Mouse (Mus musculus) erythroblast, embryonic 14.5 days (primary cell): Measurements from ENCODE around the gene Gm35315. TPM values are rescaled to one million over a fixed set of nuclear protein-coding genes. Genes with fewer than 3 reads are reported as not detected.

Experiments used
- H3K27me3 ChIP-seq: 2 replicates; pipeline ENCODE4 v1.6.1; 2012; ENCODE audit warnings: inconsistent platforms; ENCODE audit not compliant: control insufficient read depth
- H3K36me3 ChIP-seq: 2 replicates; pipeline ENCODE4 v1.6.1; 2012; ENCODE audit warnings: mild to moderate bottlenecking, inconsistent platforms; ENCODE audit not compliant: control insufficient read depth
- H3K4me1 ChIP-seq: 2 replicates; pipeline ENCODE4 v1.6.1; 2012; ENCODE audit warnings: inconsistent platforms; ENCODE audit not compliant: control insufficient read depth
- H3K4me3 ChIP-seq: replicated peaks from 2 replicates; pipeline ENCODE3; 2012; ENCODE audit warnings: moderate library complexity, mild to moderate bottlenecking, inconsistent platforms
- H3K9me3 ChIP-seq: 2 replicates; pipeline ENCODE4 v1.6.1; 2012; ENCODE audit warnings: low read length, inconsistent platforms, mixed read lengths; ENCODE audit not compliant: control insufficient read depth
- GATA1 ChIP-seq: IDR thresholded peaks from 2 replicates; pipeline ENCODE4 v1.6.1; 2012; ENCODE audit warnings: low read length, inconsistent platforms, mixed read lengths
- TAL1 ChIP-seq: IDR thresholded peaks from 3 replicates; pipeline ENCODE4 v1.6.1; 2012; ENCODE audit warnings: low read length, inconsistent platforms, mixed read lengths
- polyA plus RNA-seq: library from polyadenylated mRNA; stranded (reverse); fragments of >175 nt; gene quantifications from 2 replicates; pipeline ENCODE4 v1.2.3, GENCODE M21; 2012

Gm35315 gene
- polyA plus RNA-seq, 1 experiment: 0.02 TPM

GRCm38 (mm10) chr5:110109991-110110441 lies 15.8 kb upstream of the Gm35315 start, which contains the start of gene Zfp605:
Zfp605 (plus strand) TSS chr5:110110092.
- Histone ChIP-seq H3K9me3 (peaks cover 3% of the 10 kb centered on the region), H3K4me3 (peak within 1 kb of the TSS; percentile 81), H3K4me1 (peaks cover 43% of the 10 kb centered on the region), H3K27me3 (no peaks in the 10 kb centered on the region), H3K36me3 (peaks cover 26% of the 10 kb centered on the region)
- no peak for TF ChIP-seq GATA1
- no peak for TF ChIP-seq TAL1

- Histone ChIP-seq H3K9me3 (peaks cover 13% of the 10 kb centered on the region), H3K4me1 (peaks cover 47% of the 10 kb centered on the region), H3K36me3 (peaks cover 40% of the 10 kb centered on the region), H3K4me3 (peak overlapping the region; percentile 69), H3K27me3 (no peaks in the 10 kb centered on the region; the same call in 1 of the 2 replicates)
- TF ChIP-seq TAL1 (no peak), GATA1 (no peak)
Observed at GRCm38 (mm10) chr5:110108305-110108628, 14.0 kb upstream of the Gm35315 start.

- Histone ChIP-seq H3K27me3 (no peaks in the 10 kb centered on the region; the same call in 1 of the 2 replicates), H3K4me1 (peaks cover 47% of the 10 kb centered on the region), H3K4me3 (peak within 1 kb of the TSS; percentile 69), H3K36me3 (peaks cover 44% of the 10 kb centered on the region), H3K9me3 (peaks cover 13% of the 10 kb centered on the region)
- no peak for TF ChIP-seq GATA1
- no peak for TF ChIP-seq TAL1
Observed at GRCm38 (mm10) chr5:110107581-110108304, 13.5 kb upstream of the Gm35315 start, which contains the start of gene Gtpbp6. Gtpbp6 (minus strand) TSS chr5:110108197.

GRCm38 (mm10) chr5:110106901-110107564 lies 12.8 kb upstream of the Gm35315 start:
- Histone ChIP-seq H3K36me3 (peaks cover 47% of the 10 kb centered on the region), H3K4me1 (peaks cover 52% of the 10 kb centered on the region), H3K9me3 (peaks cover 13% of the 10 kb centered on the region), H3K4me3 (peak overlapping the region; percentile 69), H3K27me3 (no peaks in the 10 kb centered on the region; the same call in none of the 2 replicates)
- TF ChIP-seq TAL1: no peak
- TF ChIP-seq GATA1: no peak

GRCm38 (mm10) chr5:110106140-110106871 lies 12.1 kb upstream of the Gm35315 start:
- peaks cover 13% of the 10 kb centered on the region for H3K9me3 ChIP-seq
- peaks cover 59% of the 10 kb centered on the region for H3K4me1 ChIP-seq
- H3K36me3 ChIP-seq: peaks cover 47% of the 10 kb centered on the region
- H3K4me3 ChIP-seq: peak overlapping the region; percentile 69
- TF ChIP-seq GATA1 (no peak), TAL1 (no peak)
- H3K27me3 ChIP-seq: peaks cover 7% of the 10 kb centered on the region

- peaks cover 13% of the 10 kb centered on the region for H3K9me3 ChIP-seq
- H3K4me1 ChIP-seq: peaks cover 61% of the 10 kb centered on the region
- peaks cover 22% of the 10 kb centered on the region for H3K27me3 ChIP-seq
- TF ChIP-seq GATA1 (no peak), TAL1 (no peak)
- no peak overlapping the region for H3K4me3 ChIP-seq
- H3K36me3 ChIP-seq: peaks cover 47% of the 10 kb centered on the region
Observed at GRCm38 (mm10) chr5:110104616-110105380, 10.6 kb upstream of the Gm35315 start.

- no peak overlapping the region for H3K4me3 ChIP-seq
- TF ChIP-seq GATA1 (no peak), TAL1 (no peak)
- H3K4me1 ChIP-seq: peaks cover 59% of the 10 kb centered on the region
- peaks cover 25% of the 10 kb centered on the region for H3K27me3 ChIP-seq
- peaks cover 47% of the 10 kb centered on the region for H3K36me3 ChIP-seq
- peaks cover 13% of the 10 kb centered on the region for H3K9me3 ChIP-seq
Observed at GRCm38 (mm10) chr5:110103901-110104615, 9.8 kb upstream of the Gm35315 start.
